Mouse (Mus musculus) intestine, postnatal 0 days (tissue): ENCODE measurements around the gene Hnf1a. TPM values are rescaled to one million over a fixed set of nuclear protein-coding genes. Genes with fewer than 3 reads are reported as not detected.
"Not testable (repeated sequence)": the region's sequence is repeated elsewhere in the genome, so short reads cannot be mapped to it uniquely, and the experiment has no call there.

ENCODE experiments used
- ATAC-seq: fragments of 200-750 bp; cut with Nextera tagmentation; 2 replicates; pipeline ENCODE4 v1.8.0; 2017; ENCODE audit warnings: mild to moderate bottlenecking, moderate TSS enrichment, moderate library complexity
- H3K27ac ChIP-seq: fragments of 300-500 bp; sonication (generic); 2 replicates; pipeline ENCODE4 v1.5.1; 2014; ENCODE audit warnings: mild to moderate bottlenecking, low read depth, low read length, moderate library complexity
- H3K27me3 ChIP-seq: fragments of 300-500 bp; sonication (generic); replicated peaks from 2 replicates; pipeline ENCODE4 v1.6.1; 2014; ENCODE audit warnings: low read length, mixed read lengths; ENCODE audit not compliant: control insufficient read depth, insufficient read depth
- H3K36me3 ChIP-seq: fragments of 300-500 bp; sonication (generic); 2 replicates; pipeline ENCODE4 v1.6.1; 2014; ENCODE audit warnings: mild to moderate bottlenecking, moderate library complexity; ENCODE audit not compliant: control insufficient read depth, insufficient read depth
- H3K4me1 ChIP-seq: fragments of 300-500 bp; sonication (generic); replicated peaks from 2 replicates; pipeline ENCODE4 v1.6.1; 2014; ENCODE audit warnings: antibody characterized with exemption, low read length, mixed read lengths; ENCODE audit not compliant: control insufficient read depth, insufficient read depth
- H3K4me2 ChIP-seq: fragments of 300-500 bp; sonication (generic); replicated peaks from 2 replicates; pipeline ENCODE4 v1.6.1; 2014; ENCODE audit warnings: low read depth, mild to moderate bottlenecking, moderate library complexity
- H3K4me3 ChIP-seq: fragments of 300-500 bp; sonication (generic); 2 replicates; pipeline ENCODE4 v1.5.1; 2014; ENCODE audit warnings: low read depth, low read length
- H3K9ac ChIP-seq: fragments of 300-500 bp; sonication (generic); 2 replicates; pipeline ENCODE4 v1.6.1; 2014; ENCODE audit warnings: mild to moderate bottlenecking, low read depth, low read length
- H3K9me3 ChIP-seq: fragments of 300-500 bp; sonication (generic); 2 replicates; pipeline ENCODE4 v1.6.1; 2016; ENCODE audit warnings: mixed run types; ENCODE audit not compliant: control insufficient read depth
- CTCF ChIP-seq: sonication (generic); IDR thresholded peaks from 2 replicates; pipeline ENCODE4 v1.5.1; 2016; ENCODE audit warnings: low read depth, mild to moderate bottlenecking, control low read depth, antibody characterized with exemption, moderate library complexity
- WGBS: fragments of 180-500 bp; shearing (Covaris S2); extraction: QIAGEN DNeasy Blood & Tissue Kit; methylation state at CpG from one replicate; pipeline ENCODE4 v1.1.7; 2014; 5-methylcytosine and 5-hydroxymethylcytosine counted together
- polyA plus RNA-seq: library from polyadenylated mRNA; unstranded; fragments of >200 nt; fragmentation: Nextera tagmentation; extraction: Ambion mirVana; gene quantifications from 2 replicates; pipeline ENCODE4 v1.2.1, GENCODE M21; 2015

Gene Hnf1a
- polyA plus RNA-seq, 1 experiment from 2014 or later, result 15.9 TPM

GRCm38 (mm10) chr5:114945072-114945471 is 25.8 kb downstream of the Hnf1a start:
- no peak overlapping the region for H3K4me2 ChIP-seq
- no peak for TF ChIP-seq CTCF
- 68% methylated on average over 10 of the region's 10 CpGs for WGBS
- H3K9me3 ChIP-seq, result no peaks in the 10 kb centered on the region
- H3K27ac ChIP-seq, result no peak overlapping the region
- no peak overlapping the region for H3K9ac ChIP-seq
- ATAC-seq, result peak; percentile 47
- H3K4me3 ChIP-seq, result no peak overlapping the region
- H3K27me3 ChIP-seq, result no peaks in the 10 kb centered on the region
- peaks cover 41% of the 10 kb centered on the region for H3K36me3 ChIP-seq
- H3K4me1 ChIP-seq, result peaks cover 6% of the 10 kb centered on the region; the same call in 1 of the 2 replicates

GRCm38 (mm10) chr5:114942766-114943130 is 28.1 kb downstream of the Hnf1a start:
- H3K4me2 ChIP-seq, result peak overlapping the region; percentile 83
- H3K9ac ChIP-seq, result peak overlapping the region; percentile 76; the same call in 1 of the 2 replicates
- no peaks in the 10 kb centered on the region for H3K27me3 ChIP-seq
- H3K4me3 ChIP-seq, result peak overlapping the region; percentile 75
- H3K27ac ChIP-seq, result peak overlapping the region; percentile 73; the same call in 1 of the 2 replicates
- ATAC-seq, result no peak
- H3K9me3 ChIP-seq, result no peaks in the 10 kb centered on the region
- 20% methylated on average over 4 of the region's 4 CpGs for WGBS
- peaks cover 6% of the 10 kb centered on the region; the same call in 1 of the 2 replicates for H3K4me1 ChIP-seq
- H3K36me3 ChIP-seq, result peaks cover 22% of the 10 kb centered on the region
- TF ChIP-seq CTCF, result no peak

- H3K9ac ChIP-seq, result peak within 1 kb of the TSS; percentile 76
- 1% methylated on average over 39 of the region's 39 CpGs for WGBS
- ATAC-seq, result peak; percentile 80
Measured at GRCm38 (mm10) chr5:114942074-114942765, 28.7 kb downstream of the Hnf1a start, which contains the start of gene 2210016L21Rik. TSS of gene 2210016L21Rik (plus strand) at chr5:114942158.

GRCm38 (mm10) chr5:114941138-114941537 is 29.8 kb downstream of the Hnf1a start:
- H3K4me2 ChIP-seq, H3K27me3 ChIP-seq, H3K4me1 ChIP-seq, ATAC-seq, H3K9ac ChIP-seq, H3K27ac ChIP-seq, H3K9me3 ChIP-seq, H3K4me3 ChIP-seq: not testable (repeated sequence)
- peak; percentile 57 for TF ChIP-seq CTCF
- peaks cover 12% of the 10 kb centered on the region; the same call in 1 of the 2 replicates for H3K36me3 ChIP-seq
- WGBS, result 58% methylated on average over 3 of the region's 3 CpGs

More at GRCm38 (mm10) chr5:114942074-114942765, 28.7 kb downstream of the Hnf1a start, which contains the start of gene 2210016L21Rik:
- Histone ChIP-seq H3K36me3 (peaks cover 18% of the 10 kb centered on the region), H3K27ac (peak within 1 kb of the TSS; percentile 73), H3K4me2 (peak within 1 kb of the TSS; percentile 83), H3K27me3 (no peaks in the 10 kb centered on the region), H3K9me3 (no peaks in the 10 kb centered on the region), H3K4me3 (peak within 1 kb of the TSS; percentile 75), H3K4me1 (peaks cover 6% of the 10 kb centered on the region; the same call in 1 of the 2 replicates)
- peak; percentile 42 for TF ChIP-seq CTCF

GRCm38 (mm10) chr5:114935838-114936237 is 35.1 kb downstream of the Hnf1a start:
- no peak for ATAC-seq
- Histone ChIP-seq H3K36me3 (peaks cover 11% of the 10 kb centered on the region; the same call in 1 of the 2 replicates), H3K4me1 (no peaks in the 10 kb centered on the region), H3K4me2 (no peak overlapping the region), H3K27ac (no peak overlapping the region), H3K9me3 (no peaks in the 10 kb centered on the region), H3K4me3 (no peak overlapping the region), H3K9ac (no peak overlapping the region), H3K27me3 (no peaks in the 10 kb centered on the region)
- WGBS, result 29% methylated on average over 3 of the region's 3 CpGs
- TF ChIP-seq CTCF, result no peak

GRCm38 (mm10) chr5:114933206-114933605 is 37.7 kb downstream of the Hnf1a start:
- Histone ChIP-seq H3K4me2 (no peak overlapping the region), H3K9ac (no peak overlapping the region), H3K36me3 (peaks cover 15% of the 10 kb centered on the region; the same call in 1 of the 2 replicates), H3K27me3 (no peaks in the 10 kb centered on the region), H3K4me1 (no peaks in the 10 kb centered on the region), H3K9me3 (no peaks in the 10 kb centered on the region), H3K4me3 (no peak overlapping the region), H3K27ac (no peak overlapping the region)
- TF ChIP-seq CTCF, result no peak
- ATAC-seq, result peak; percentile 26; the same call in 1 of the 2 replicates
- WGBS, result 63% methylated on average over 8 of the region's 8 CpGs
